Mouse (Mus musculus) forebrain, embryonic 15.5 days (tissue): Measurements from ENCODE around the gene Ccdc92. TPM values are rescaled to one million over a fixed set of nuclear protein-coding genes. Genes with fewer than 3 reads are reported as not detected.

ENCODE experiments used
- ATAC-seq: fragments of 200-750 bp; cut with Nextera tagmentation; replicated peaks from 2 replicates; pipeline ENCODE4 v1.8.0; 2017; ENCODE audit warnings: mild to moderate bottlenecking, moderate TSS enrichment, moderate library complexity
- H3K27ac ChIP-seq: fragments of 300-500 bp; sonication (generic); replicated peaks from 2 replicates; pipeline ENCODE4 v1.5.1; 2015; ENCODE audit warnings: mild to moderate bottlenecking, inconsistent platforms
- H3K27me3 ChIP-seq: fragments of 300-500 bp; sonication (generic); 2 replicates; pipeline ENCODE4 v1.6.1; 2015; ENCODE audit warnings: inconsistent platforms
- H3K36me3 ChIP-seq: fragments of 300-500 bp; sonication (generic); 2 replicates; pipeline ENCODE4 v1.6.1; 2015; ENCODE audit warnings: mild to moderate bottlenecking, inconsistent platforms
- H3K4me1 ChIP-seq: fragments of 300-500 bp; sonication (generic); 2 replicates; pipeline ENCODE4 v1.6.1; 2015; ENCODE audit warnings: inconsistent platforms
- H3K4me2 ChIP-seq: fragments of 300-500 bp; sonication (generic); replicated peaks from 2 replicates; pipeline ENCODE4 v1.6.1; 2015; ENCODE audit warnings: mild to moderate bottlenecking, inconsistent platforms
- H3K4me3 ChIP-seq: fragments of 300-500 bp; sonication (generic); 2 replicates; pipeline ENCODE4 v1.5.1; 2015; ENCODE audit warnings: mild to moderate bottlenecking, inconsistent platforms
- H3K9ac ChIP-seq: fragments of 300-500 bp; sonication (generic); replicated peaks from 2 replicates; pipeline ENCODE4 v1.6.1; 2015; ENCODE audit warnings: mild to moderate bottlenecking, inconsistent platforms
- H3K9me3 ChIP-seq: fragments of 300-500 bp; sonication (generic); 2 replicates; pipeline ENCODE4 v1.6.1; 2016; ENCODE audit warnings: inconsistent platforms
- WGBS: fragments of 180-500 bp; shearing (Covaris S2); methylation state at CpG from one replicate; pipeline ENCODE4 v1.1.7; 2015; ENCODE audit warnings: mixed read lengths; 5-methylcytosine and 5-hydroxymethylcytosine counted together
- polyA plus RNA-seq: library from polyadenylated mRNA; unstranded; fragments of >200 nt; fragmentation: Nextera tagmentation; extraction: Ambion mirVana; gene quantifications from 2 replicates; pipeline ENCODE4 v1.2.1, GENCODE M21; 2015

Gene Ccdc92
- polyA plus RNA-seq, 1 experiment from 2014 or later: 33.3 TPM

DNA sequence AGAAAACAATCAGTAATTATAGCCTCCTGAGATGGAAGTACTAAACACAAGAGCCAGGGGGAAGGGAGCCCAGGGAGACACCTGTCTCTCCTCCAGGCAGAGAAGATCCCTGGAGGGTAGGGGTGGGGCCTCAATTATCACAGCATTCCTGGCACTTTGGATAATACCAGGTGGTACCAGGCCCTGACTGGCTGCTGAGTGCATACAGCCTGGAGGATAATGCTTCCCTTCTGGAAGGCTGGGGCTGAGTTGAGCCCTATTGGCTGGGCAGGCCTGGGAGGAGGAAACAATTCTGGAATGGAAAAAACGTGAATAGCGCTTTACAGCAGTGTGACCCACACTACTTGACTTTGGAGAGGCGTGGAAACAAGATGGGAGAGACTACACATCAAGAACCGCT is 10.7 kb downstream of the Ccdc92 start:
- WGBS: 43% methylated on average over 4 of the region's 4 CpGs
- no peak overlapping the region for H3K4me3 ChIP-seq
- no peaks in the 10 kb centered on the region for H3K36me3 ChIP-seq
- no peak overlapping the region for H3K27ac ChIP-seq
- H3K4me2 ChIP-seq: no peak overlapping the region
- no peaks in the 10 kb centered on the region for H3K9me3 ChIP-seq
- H3K27me3 ChIP-seq: no peaks in the 10 kb centered on the region
- H3K4me1 ChIP-seq: no peaks in the 10 kb centered on the region
- no peak overlapping the region for H3K9ac ChIP-seq
- no peak for ATAC-seq

DNA sequence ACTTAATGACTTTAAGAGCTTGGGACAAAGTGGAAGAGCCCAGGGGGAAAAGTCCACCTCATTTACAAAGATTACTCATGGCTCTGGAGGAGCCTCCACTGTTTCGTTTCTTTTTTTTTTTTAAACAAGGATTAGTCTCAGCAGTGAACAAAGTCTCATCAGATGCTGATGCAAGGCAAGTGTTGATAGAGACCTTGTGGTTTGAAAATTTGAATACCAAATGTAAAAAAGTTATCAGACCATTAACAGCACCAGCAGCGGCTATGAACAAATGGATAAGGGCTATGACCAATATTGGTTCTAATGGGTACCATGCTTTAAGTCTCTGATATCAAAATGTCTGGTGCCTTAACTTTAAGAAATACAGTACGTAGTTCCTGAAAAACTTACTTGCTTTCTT is 13.2 kb downstream of the Ccdc92 start:
- Histone ChIP-seq H3K4me2 (no peak overlapping the region), H3K9ac (no peak overlapping the region), H3K27me3 (no peaks in the 10 kb centered on the region), H3K36me3 (no peaks in the 10 kb centered on the region), H3K27ac (no peak overlapping the region), H3K9me3 (no peaks in the 10 kb centered on the region), H3K4me3 (no peak overlapping the region), H3K4me1 (no peaks in the 10 kb centered on the region)
- WGBS: 76% methylated on average over 3 of the region's 3 CpGs
- ATAC-seq: no peak

DNA sequence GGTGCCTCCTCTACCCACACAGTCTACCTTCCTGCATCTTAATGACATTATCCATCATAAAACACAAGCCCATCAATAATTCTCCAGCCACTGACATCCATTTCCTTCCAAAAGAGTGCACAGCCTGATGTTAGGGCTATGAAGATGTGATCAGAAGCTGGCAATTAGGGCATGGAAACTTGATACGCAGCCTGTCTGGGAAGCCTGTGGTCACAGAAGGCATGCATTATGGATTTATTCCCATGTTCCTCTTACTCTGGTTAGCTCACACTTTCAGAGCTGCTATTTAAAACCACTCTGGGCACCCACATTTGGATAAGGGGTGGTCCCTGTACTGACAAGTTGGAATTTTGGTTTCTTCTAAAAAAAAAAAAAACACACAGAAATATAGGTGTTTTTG is 15.2 kb downstream of the Ccdc92 start:
- H3K27ac ChIP-seq: no peak overlapping the region
- no peak overlapping the region for H3K9ac ChIP-seq
- H3K4me3 ChIP-seq: no peak overlapping the region
- no peaks in the 10 kb centered on the region for H3K27me3 ChIP-seq
- no peak overlapping the region for H3K4me2 ChIP-seq
- H3K36me3 ChIP-seq: no peaks in the 10 kb centered on the region
- no peaks in the 10 kb centered on the region for H3K9me3 ChIP-seq
- ATAC-seq: no peak
- 87% methylated on average over 1 of the region's 1 CpGs for WGBS
- 0 out of 2 replicates have a peak, but pooled peaks cover 3% of the 10 kb centered on the region for H3K4me1 ChIP-seq

DNA sequence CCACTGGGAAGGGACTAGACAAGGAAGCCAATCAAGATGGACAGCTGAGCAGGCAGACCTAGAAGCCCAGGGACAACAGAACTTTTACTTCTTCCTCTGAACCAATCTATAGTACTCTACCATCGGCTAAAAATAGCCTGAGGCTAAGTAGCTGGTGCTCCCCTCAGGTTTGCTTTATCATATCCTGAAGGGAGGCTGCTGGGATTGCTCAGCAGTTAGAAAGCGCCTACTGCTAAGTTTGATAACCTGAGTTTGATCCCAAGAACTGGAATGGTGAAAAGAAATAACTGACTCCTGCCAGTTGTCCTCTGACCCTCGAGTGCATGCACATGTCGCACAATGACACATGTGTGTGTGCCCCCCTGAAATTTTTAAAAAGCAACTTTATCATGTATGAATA is 17.3 kb downstream of the Ccdc92 start:
- no peak for ATAC-seq
- 80% methylated on average over 4 of the region's 4 CpGs for WGBS
- Histone ChIP-seq H3K9me3 (no peaks in the 10 kb centered on the region), H3K27me3 (no peaks in the 10 kb centered on the region), H3K27ac (no peak overlapping the region), H3K4me3 (no peak overlapping the region), H3K4me1 (peaks cover 18% of the 10 kb centered on the region), H3K4me2 (no peak overlapping the region), H3K36me3 (no peaks in the 10 kb centered on the region), H3K9ac (no peak overlapping the region)

DNA sequence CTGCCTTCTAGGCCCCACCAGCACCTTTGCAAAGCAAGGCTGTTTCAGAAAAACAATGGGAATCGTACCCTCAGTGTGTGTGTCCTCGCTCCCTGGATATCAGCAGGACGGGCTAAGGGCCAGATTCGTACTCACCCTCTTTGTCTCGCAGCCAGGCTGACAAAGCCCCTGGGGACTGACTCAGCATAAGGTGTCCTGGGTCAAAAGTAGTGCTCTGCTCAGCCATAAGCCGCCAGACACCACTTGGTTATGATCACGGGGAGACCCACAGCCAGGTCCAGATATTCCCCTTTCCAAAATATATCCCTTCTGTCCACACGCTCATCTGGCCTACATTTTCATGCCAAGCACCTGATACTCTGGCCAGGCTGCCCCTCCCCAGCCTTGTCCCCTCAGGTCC is 18.8 kb downstream of the Ccdc92 start:
- Histone ChIP-seq H3K36me3 (0 out of 2 replicates have a peak, but pooled peaks cover 5% of the 10 kb centered on the region), H3K9ac (no peak overlapping the region), H3K4me1 (peaks cover 18% of the 10 kb centered on the region), H3K4me2 (no peak overlapping the region), H3K4me3 (no peak overlapping the region), H3K27me3 (no peaks in the 10 kb centered on the region), H3K9me3 (no peaks in the 10 kb centered on the region), H3K27ac (no peak overlapping the region)
- WGBS: 66% methylated on average over 8 of the region's 8 CpGs
- ATAC-seq: no peak

DNA sequence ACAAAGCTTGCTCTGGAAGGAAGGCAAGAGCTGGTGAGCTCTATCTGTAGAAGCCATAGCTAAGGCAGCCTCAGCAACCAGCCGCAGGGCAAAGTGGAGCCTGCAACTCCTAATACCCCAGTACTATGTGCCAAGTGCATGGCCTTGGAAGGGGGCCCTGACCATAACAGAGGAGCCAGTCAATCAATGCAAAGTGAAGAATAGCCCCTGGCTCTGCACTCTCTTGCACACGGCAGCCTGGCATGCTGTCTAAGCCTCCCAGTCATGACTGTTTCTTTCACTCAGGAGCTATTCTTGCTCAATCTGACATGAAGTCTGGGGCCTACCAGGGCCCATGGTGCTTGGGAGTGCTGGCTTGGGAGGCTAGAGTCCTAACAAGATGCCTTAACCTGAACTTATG is 21.6 kb downstream of the Ccdc92 start:
- H3K27ac ChIP-seq: peak overlapping the region; percentile 34

DNA sequence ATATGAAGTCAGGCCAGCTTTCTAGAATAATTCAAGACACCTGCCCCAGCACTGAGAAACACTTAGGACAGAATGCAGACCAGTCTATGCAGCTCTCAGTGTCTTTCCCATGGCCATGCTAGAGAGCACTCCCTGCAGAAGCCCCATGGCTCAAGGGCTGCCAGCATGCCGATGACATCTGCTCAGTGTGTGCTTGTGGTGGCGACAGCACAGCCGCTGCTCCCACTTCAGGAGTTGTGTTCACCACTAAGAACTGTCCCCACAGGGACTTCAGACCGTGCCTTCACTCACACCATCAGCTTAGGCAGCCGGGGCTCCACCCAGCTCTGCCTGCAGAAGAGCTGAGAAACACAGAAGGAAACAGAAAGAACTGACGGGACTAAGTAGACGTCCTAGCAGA is 22.0 kb downstream of the Ccdc92 start:
- Histone ChIP-seq H3K4me1 (peaks cover 18% of the 10 kb centered on the region), H3K27me3 (no peaks in the 10 kb centered on the region), H3K36me3 (peaks cover 14% of the 10 kb centered on the region; the same call in 1 of the 2 replicates), H3K4me2 (no peak overlapping the region), H3K27ac (peak overlapping the region; percentile 34), H3K9me3 (no peaks in the 10 kb centered on the region), H3K4me3 (no peak overlapping the region), H3K9ac (no peak overlapping the region)
- WGBS: 66% methylated on average over 7 of the region's 7 CpGs
- ATAC-seq: 0 out of 2 replicates have a peak, but pooled peaks have one; percentile 38

More for the DNA sequence above, 21.6 kb downstream of the Ccdc92 start:
- Histone ChIP-seq H3K4me1 (peaks cover 18% of the 10 kb centered on the region), H3K27me3 (no peaks in the 10 kb centered on the region), H3K9ac (no peak overlapping the region), H3K36me3 (peaks cover 10% of the 10 kb centered on the region; the same call in 1 of the 2 replicates), H3K4me2 (no peak overlapping the region), H3K9me3 (no peaks in the 10 kb centered on the region), H3K4me3 (no peak overlapping the region)
- peak; percentile 85 for ATAC-seq
- 42% methylated on average over 2 of the region's 2 CpGs for WGBS

DNA sequence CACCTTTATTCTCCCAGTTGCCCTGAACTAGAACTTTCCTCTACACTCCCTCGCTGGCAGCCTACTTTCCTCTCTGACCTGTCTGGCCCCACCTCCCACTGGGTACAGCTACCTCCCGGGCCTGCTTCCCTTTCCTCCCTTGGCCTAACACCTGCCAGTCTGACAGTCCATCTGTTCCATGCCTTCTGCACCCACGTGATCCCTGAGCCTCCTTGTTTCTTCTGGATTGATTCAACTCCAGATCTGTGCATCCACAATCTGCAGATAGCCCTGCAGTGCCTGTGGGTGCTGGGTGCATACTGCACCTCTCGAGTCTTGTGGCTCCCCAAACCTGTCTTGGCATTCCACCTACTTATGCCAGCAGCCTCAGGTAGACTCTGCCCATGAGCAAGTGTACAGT is 25.6 kb downstream of the Ccdc92 start:
- Histone ChIP-seq H3K4me3 (no peak overlapping the region), H3K27ac (0 out of 2 replicates have a peak overlapping the region, but pooled peaks have one; percentile 43), H3K4me2 (no peak overlapping the region), H3K9ac (no peak overlapping the region), H3K9me3 (no peaks in the 10 kb centered on the region), H3K36me3 (peaks cover 17% of the 10 kb centered on the region; the same call in 1 of the 2 replicates), H3K4me1 (peaks cover 15% of the 10 kb centered on the region), H3K27me3 (no peaks in the 10 kb centered on the region)
- 58% methylated on average over 4 of the region's 4 CpGs for WGBS
- no peak for ATAC-seq

DNA sequence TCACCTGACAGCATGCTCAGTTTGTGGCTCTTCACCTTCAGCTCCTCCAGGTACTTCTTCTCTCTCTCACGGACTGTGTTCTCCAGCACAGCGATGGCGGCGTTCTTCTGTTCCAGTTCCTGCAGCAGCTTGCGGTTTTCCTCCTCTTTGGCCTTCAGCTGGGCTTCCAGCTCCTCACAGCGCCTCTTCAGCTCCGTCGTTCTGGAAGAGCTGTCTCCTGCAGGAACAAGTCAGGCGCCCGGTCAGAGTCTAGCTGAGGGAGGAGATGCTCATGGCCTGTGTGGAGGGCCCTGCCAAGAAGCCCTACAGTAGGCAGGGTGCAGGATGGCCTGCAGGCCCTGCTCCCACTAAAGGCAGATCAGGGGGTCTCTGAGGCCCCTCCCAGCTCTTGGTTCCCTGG is 26.1 kb downstream of the Ccdc92 start:
- WGBS: 95% methylated on average over 10 of the region's 10 CpGs
- no peak overlapping the region for H3K27ac ChIP-seq
- H3K9me3 ChIP-seq: no peaks in the 10 kb centered on the region
- peaks cover 11% of the 10 kb centered on the region for H3K4me1 ChIP-seq
- no peaks in the 10 kb centered on the region for H3K27me3 ChIP-seq
- H3K9ac ChIP-seq: no peak overlapping the region
- peaks cover 17% of the 10 kb centered on the region; the same call in 1 of the 2 replicates for H3K36me3 ChIP-seq
- H3K4me3 ChIP-seq: no peak overlapping the region
- no peak overlapping the region for H3K4me2 ChIP-seq
- no peak for ATAC-seq

DNA sequence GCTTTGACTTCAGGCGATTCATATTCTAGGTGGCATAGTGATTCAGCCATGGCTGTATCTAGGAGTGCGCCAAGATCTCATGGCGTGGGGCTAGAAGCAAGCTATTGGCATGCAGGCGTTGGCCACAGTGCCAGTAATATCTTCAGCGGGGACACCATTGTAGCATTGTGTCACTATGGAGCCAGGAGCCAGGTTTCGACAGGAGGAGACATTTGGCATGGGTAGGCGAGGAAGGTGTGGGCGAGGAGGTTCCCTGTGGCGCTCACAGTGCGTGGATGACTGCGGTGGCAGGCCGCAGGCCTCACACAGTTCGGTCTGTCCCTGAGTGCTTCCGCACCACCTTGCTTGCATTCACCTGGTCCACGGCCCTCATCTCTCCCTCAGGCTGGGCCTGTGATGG is 27.0 kb downstream of the Ccdc92 start:
- H3K4me3 ChIP-seq: no peak overlapping the region
- H3K27me3 ChIP-seq: no peaks in the 10 kb centered on the region
- no peak overlapping the region for H3K27ac ChIP-seq
- no peaks in the 10 kb centered on the region for H3K9me3 ChIP-seq
- no peak overlapping the region for H3K9ac ChIP-seq
- ATAC-seq: no peak
- peaks cover 2% of the 10 kb centered on the region for H3K4me1 ChIP-seq
- no peak overlapping the region for H3K4me2 ChIP-seq
- peaks cover 17% of the 10 kb centered on the region; the same call in 1 of the 2 replicates for H3K36me3 ChIP-seq
- 90% methylated on average over 15 of the region's 15 CpGs for WGBS

DNA sequence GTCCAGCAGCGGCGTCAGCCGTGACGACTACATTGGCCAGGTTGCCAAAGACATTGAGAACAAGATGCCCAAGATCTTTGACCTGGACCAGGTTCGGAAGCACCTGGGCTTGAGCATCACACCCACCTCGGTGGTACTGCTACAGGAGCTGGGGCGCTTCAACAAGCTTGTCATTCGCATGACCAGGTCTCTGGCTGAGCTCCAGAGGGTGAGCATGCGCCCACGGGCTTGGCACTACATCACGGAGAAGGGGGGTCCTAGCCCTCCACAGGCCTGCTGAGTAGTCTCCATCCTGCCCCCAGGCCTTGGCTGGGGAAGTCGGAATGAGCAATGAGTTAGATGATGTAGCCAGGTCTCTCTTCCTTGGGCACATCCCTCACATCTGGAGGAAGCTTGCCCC is 31.9 kb downstream of the Ccdc92 start:
- no peak overlapping the region for H3K4me3 ChIP-seq
- no peak overlapping the region for H3K4me2 ChIP-seq
- H3K27ac ChIP-seq: no peak overlapping the region
- no peaks in the 10 kb centered on the region for H3K27me3 ChIP-seq
- 88% methylated on average over 12 of the region's 12 CpGs for WGBS
- no peak overlapping the region for H3K9ac ChIP-seq
- no peaks in the 10 kb centered on the region for H3K4me1 ChIP-seq
- ATAC-seq: no peak
- H3K9me3 ChIP-seq: no peaks in the 10 kb centered on the region
- H3K36me3 ChIP-seq: peaks cover 4% of the 10 kb centered on the region; the same call in 1 of the 2 replicates

DNA sequence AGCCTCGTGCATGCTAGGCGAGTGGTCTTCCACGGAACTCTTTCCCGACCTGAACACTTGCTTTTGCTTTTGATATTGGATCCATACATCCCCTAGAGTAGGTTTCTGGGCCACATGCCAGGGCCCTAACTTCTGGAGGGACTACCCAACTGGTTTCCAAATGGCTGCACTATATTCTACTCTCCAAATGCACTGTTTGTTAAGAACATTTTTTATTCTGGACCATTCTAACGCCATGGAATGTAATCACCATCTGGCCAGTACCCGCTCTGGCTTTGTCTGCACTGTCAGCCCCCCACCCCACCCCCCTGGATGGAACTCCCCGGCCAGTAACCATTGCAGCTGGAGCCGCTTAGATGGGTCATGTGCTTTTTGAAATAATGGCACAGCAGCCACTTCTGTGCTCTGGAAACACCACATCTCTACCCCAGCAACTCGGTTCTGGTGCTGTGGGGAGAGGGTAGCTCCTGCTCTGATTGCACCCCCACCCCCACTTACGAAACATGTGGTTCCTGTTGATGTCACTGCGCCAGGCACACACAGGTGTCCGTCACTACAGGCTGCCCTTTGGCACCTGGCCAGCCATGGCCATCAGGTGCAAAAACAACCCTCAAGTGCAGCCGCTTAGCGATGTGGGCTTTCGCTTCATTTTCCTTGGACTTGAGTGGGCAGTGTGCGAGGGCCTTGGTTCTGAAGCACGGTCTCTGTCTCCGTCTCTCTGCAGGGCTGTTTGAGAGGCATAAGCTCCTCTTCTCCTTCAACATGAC is 39.9 kb downstream of the Ccdc92 start:
- H3K9ac ChIP-seq: no peak overlapping the region
- no peaks in the 10 kb centered on the region for H3K9me3 ChIP-seq
- no peak overlapping the region for H3K4me2 ChIP-seq
- H3K27me3 ChIP-seq: no peaks in the 10 kb centered on the region
- ATAC-seq: no peak
- no peak overlapping the region for H3K4me3 ChIP-seq
- no peak overlapping the region for H3K27ac ChIP-seq
- no peaks in the 10 kb centered on the region for H3K36me3 ChIP-seq
- 0 out of 2 replicates have a peak, but pooled peaks cover 3% of the 10 kb centered on the region for H3K4me1 ChIP-seq
- 77% methylated on average over 18 of the region's 18 CpGs for WGBS

DNA sequence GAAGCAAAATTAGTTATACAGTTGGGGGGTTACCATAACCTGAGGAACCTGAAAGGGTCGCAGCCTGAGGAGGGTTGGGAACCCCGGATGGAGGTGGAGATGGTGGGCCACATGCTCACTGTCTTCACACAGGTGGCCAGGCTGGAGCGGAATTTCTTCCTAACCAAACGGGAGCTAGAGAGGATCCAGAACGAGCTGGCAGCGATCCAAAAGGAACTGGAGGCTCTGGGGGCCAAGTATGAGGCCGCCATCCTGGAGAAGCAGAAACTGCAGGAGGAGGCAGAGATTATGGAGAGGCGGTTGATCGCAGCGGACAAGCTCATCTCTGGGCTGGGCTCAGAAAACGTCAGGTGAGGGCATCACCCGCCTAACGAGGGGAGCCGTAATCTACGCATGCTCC is 45.2 kb downstream of the Ccdc92 start:
- Histone ChIP-seq H3K4me2 (no peak overlapping the region), H3K27me3 (no peaks in the 10 kb centered on the region), H3K4me1 (0 out of 2 replicates have a peak, but pooled peaks cover under 1% of the 10 kb centered on the region), H3K9ac (no peak overlapping the region), H3K36me3 (no peaks in the 10 kb centered on the region), H3K9me3 (no peaks in the 10 kb centered on the region), H3K27ac (no peak overlapping the region), H3K4me3 (no peak overlapping the region)
- ATAC-seq: no peak
- 82% methylated on average over 15 of the region's 15 CpGs for WGBS
